Mouse (Mus musculus): ENCODE measurements at regions not wholly inside any gene's neighbourhood (a gene's known extent, or its start where the extent isn't known, plus 50 kb on each side); places are given as distances from the start of the nearest gene placed in this dataset.
"Not testable (repeated sequence)": the region's sequence is repeated elsewhere in the genome, so short reads cannot be mapped to it uniquely, and the experiment has no call there.

GRCm38 (mm10) chr10:69086184-69086583, 65.0 kb upstream of the Rhobtb1 start:
- Histone ChIP-seq H3K4me1 (replicated peaks) (no peaks in the 10 kb centered on the region; the same call in 1 of the 2 replicates), H3K27me3 (no peaks in the 10 kb centered on the region), H3K9ac (no peak overlapping the region), H3K4me3 (no peak overlapping the region), H3K9me3 (no peaks in the 10 kb centered on the region), H3K27ac (replicated peaks) (no peak overlapping the region), H3K36me3 (no peaks in the 10 kb centered on the region), H3K4me2 (no peak overlapping the region)
- WGBS: 74% methylated on average over 1 of the region's 1 CpGs
- ATAC-seq (ENCODE audit: low read depth): no peak

- no peak overlapping the region for H3K4me3 ChIP-seq
These were observed 59.4 kb upstream of the Rhobtb1 start for GRCm38 (mm10) chr10:69091872-69092271.

GRCm38 (mm10) chr10:69100021-69100420, 51.2 kb upstream of the Rhobtb1 start:
- H3K9ac ChIP-seq: no peak overlapping the region
- no peaks in the 10 kb centered on the region for H3K9me3 ChIP-seq
- 93% methylated on average over 3 of the region's 3 CpGs for WGBS
- ATAC-seq (ENCODE audit: low read depth): no peak
- H3K27ac ChIP-seq (replicated peaks): no peak overlapping the region
- H3K4me3 ChIP-seq: no peak overlapping the region
- H3K27me3 ChIP-seq: no peaks in the 10 kb centered on the region
- peaks cover 5% of the 10 kb centered on the region; the same call in 1 of the 2 replicates for H3K4me1 ChIP-seq (replicated peaks)
- no peaks in the 10 kb centered on the region for H3K36me3 ChIP-seq
- H3K4me2 ChIP-seq: no peak overlapping the region

More at GRCm38 (mm10) chr10:69091872-69092271, 59.4 kb upstream of the Rhobtb1 start:
- H3K27ac ChIP-seq (replicated peaks): no peak overlapping the region
- WGBS: 83% methylated on average over 3 of the region's 3 CpGs
- no peaks in the 10 kb centered on the region for H3K9me3 ChIP-seq
- H3K36me3 ChIP-seq: no peaks in the 10 kb centered on the region
- H3K9ac ChIP-seq: no peak overlapping the region
- H3K4me1 ChIP-seq (replicated peaks): no peaks in the 10 kb centered on the region
- no peak overlapping the region for H3K4me2 ChIP-seq
- H3K27me3 ChIP-seq: no peaks in the 10 kb centered on the region
- ATAC-seq (ENCODE audit: low read depth): no peak

GRCm38 (mm10) chr10:69100742-69101141, 50.5 kb upstream of the Rhobtb1 start:
- WGBS: 83% methylated on average over 16 of the region's 16 CpGs
- H3K4me3 ChIP-seq; H3K9me3 ChIP-seq; H3K4me1 ChIP-seq (replicated peaks); H3K36me3 ChIP-seq; H3K27me3 ChIP-seq; ATAC-seq (ENCODE audit: low read depth); H3K4me2 ChIP-seq; H3K9ac ChIP-seq; H3K27ac ChIP-seq (replicated peaks): not testable (repeated sequence)
